Mouse (Mus musculus): ENCODE data around the gene Imp3.
"Not testable (repeated sequence)": the region's sequence is repeated elsewhere in the genome, so short reads cannot be mapped to it uniquely, and the experiment has no call there.

Imp3 gene

DNA sequence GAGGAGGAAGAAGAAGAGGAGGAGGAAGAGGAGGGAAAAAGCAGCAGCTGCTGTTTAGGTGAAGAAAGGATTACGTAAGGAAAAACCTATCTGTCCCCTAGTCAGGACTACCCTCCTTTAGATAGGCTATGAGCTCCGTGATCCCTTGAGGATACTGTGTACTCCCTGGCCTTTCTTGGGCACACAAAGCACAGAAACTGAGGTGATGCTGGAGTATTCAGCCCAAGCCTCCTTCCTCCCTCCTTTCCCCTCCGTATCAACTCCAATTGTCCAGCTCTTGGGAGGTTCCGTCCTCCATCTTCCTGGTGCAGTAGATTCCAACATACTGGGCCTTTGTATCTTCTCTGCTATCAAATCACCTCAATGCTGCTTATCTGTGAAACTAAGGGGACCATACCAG lies 14.5 kb upstream of the Imp3 start:
- DNase-seq (ENCODE audit: low spot score in 2 of 2) = no peak

DNA sequence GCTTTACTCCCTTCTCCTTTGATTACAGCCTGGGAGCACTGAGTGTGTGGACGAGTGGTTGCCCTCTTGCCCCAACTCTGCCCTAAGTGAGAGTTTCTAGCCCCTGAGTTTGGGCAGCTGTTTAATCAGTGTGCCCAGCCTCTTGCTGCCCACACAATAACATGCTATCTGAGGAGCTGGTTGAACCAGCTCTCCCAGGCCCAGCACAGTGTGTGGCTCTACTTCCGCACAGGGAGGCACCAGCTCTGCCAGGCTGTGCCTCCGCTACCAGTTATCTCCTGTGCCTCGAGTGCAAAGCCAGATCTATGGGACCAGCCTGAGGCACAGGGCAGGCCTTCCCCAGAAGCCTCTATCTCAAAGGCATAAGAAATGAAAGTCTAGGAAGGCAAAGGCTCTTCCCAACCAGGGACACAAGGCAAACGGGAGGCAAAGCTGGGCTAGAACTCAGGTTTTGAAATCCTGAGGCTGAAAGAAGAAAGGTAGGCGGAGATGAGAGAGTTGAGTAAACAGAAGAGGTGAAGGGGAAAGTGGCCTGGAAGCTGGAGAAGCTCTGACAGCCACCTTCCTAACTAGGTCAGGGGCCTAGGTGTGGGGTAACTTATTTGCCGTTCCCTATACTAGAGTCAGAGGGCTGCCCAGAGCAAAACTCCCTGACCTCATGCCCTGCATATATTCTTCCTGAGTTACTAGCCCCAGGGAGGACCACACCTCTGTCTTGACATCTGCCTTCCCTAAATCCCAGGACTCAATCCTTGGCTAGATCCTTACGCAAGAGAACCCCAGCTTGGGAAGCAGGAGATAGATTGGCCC lies 13.2 kb upstream of the Imp3 start:
- no peak for DNase-seq (ENCODE audit: low spot score in 2 of 2)

DNA sequence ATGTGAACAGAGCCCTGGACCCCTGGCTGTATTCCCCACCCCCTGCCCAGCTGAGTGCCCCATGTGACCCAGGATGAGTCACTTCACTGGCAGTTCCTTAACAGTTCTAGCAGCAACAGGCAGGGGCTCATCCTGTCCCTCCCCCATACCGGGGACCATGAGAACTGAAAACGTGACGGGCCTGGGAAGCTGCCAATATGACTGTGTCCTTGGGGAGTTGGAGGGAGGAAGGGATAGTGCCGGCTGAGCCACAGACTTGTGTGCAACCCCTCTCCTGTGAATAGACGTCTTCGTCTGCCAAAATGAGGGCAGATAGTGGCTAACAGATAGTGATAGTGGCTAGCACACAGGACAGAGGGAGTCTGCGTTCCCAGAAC lies 12.6 kb upstream of the Imp3 start:
- no peak for DNase-seq (ENCODE audit: low spot score in 2 of 2)

DNA sequence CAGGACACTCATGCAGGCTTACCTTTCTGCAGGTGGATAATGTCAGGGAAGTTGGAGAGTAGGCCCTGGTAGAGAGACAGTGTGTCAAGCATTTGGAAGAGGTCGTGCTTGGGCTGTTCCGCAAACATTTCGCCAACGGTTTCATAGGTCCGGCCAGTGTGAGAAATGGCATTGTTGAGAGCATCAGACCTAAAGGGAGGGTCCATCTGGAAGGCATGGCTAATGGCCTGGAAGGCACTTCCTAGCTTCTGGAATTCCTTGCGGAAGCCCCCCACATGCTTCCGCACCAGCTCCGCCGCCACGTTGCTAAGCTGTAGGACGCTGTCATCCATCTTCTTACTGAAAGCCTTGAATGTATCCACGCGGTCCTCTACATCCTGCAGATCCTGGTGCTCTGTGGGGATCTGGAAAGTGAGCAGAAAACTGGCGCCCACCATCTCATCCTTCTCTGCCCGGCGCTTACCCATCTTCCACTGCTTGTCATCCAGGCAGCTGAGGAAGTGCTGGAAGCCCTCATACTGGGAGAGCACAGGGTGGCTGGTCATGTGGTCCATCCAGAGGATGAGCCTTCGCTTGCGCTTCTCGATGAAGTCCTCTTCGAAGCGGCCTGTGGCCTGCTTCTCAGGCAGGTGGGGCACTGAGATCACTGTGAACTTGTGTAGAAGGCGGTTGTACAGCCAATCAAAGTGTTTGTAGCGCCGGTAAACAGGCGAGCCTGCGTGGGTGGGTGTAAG lies 11.8 kb upstream of the Imp3 start:
- DNase-seq (ENCODE audit: low spot score in 2 of 2) = no peak

DNA sequence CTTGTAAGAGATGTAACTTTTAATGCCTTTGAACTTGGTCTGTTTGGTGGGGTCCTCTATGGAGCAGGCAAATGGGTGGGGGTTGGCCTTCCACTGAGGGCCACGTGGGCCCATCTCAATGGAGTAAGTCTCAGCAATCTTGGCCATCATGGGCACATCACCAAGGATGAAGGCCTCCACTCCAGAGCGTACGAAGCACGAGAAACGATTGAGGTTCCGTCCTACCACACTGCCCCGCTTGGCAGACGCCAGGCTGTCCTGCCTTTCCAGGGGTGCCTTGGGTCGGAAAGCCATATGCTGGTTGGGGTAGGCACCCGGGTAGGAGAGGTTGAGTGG lies 11.3 kb upstream of the Imp3 start:
- DNase-seq (ENCODE audit: low spot score in 2 of 2) = no peak

DNA sequence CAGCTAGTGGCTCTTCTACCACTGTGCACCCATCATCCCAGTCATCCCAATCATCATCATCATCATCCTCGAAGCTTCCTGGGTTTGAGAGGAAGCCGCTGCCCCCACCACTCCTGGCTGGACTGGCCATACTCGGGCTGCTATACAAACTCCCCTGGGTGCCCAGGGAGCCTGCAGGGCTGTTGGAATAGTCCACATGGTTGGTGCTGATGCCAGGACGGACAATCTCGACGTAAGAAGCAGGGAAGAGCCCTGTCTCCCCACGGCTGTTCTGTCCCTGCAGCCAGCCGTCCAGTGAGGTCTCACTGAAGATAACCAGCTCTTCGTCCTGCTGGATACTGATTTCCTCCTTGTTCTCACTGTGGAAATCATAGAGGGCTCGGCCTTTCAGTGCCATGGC lies 10.9 kb upstream of the Imp3 start:
- no peak for DNase-seq (ENCODE audit: low spot score in 2 of 2)

DNA sequence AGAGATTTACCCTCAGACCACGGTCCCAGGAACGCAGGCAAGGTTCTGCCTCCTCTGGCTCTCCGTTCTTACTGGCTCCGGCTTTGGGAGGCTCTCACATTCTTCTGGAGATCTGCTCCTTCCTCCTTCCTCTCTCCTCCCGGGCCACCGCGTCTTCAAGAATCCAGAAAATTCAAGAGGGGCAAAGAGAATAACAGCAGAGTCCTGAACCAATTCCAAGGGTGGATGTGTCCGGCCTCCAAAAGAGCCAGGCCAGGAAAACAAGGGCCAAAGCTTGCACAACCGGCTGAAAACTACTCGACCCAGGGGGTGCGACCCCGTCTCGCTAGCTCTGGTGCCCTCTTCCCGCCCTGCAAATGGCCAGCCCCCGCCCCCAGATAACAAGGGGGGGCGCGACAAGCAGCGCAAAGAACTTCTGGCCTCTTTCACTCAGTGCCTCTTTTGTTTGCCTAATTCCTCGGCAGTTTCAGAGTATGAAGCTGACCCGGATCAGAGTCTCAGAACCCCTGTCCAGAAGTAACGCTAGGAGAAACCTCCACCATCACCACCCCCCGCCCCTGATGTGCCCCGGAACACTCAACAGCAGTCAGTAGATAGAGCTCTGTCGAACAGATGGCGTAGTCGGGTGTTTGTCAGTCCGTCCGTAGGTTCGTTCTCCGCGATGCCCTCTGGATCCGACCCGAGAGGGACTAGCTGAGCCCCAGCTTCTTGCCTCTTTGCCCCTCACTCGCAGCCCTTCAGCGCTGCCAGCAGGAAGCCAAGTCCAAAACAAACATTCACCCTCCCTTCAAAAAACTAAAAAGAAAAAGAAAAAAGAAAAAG lies 9.9 kb upstream of the Imp3 start:
- DNase-seq (ENCODE audit: low spot score in 2 of 2) = no peak

DNA sequence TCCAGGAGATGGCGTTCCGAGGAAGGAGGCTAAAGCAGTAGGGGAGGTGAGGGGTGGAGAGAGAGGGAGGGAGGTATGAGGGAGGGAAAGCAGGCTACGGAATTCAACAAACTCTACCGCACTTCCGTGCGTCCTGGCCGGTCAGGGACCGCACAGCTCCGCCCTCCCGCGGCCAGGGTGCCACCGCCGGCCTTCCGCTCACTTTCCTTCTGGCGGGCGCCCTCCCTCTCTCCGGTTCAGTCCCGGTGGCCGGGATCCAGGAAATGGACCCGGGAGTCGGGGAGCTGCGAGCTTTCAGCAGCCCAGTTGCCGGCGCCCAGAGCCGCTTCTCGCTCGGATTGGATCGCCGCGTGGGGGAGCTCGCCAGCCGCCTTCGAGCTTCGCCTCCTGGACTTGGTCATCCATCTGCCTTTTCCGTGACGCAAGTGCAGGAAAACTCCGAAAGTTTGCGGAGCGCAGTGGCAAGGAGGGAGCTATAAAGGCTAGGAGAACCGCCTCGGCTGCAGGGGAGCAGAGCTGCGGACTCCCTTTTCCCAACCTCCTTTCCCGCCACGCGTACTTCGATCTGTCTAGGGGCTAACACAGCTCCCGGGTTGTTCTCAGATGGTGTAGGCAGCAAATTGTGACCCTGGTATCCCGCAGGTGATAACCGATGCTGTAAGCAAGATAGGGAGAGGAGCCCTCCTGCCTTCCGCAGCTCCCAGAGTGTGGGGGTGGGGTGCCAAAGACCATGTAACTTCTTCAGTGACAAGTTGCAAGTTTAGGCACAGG lies 9.0 kb upstream of the Imp3 start, which contains the start of gene Snx33:
TSS of gene Snx33 (minus strand) at position 331 of the 771 bp plus-strand sequence.
- peak; percentile 62 to 83 for DNase-seq (ENCODE audit: low spot score in 2 of 2)

DNA sequence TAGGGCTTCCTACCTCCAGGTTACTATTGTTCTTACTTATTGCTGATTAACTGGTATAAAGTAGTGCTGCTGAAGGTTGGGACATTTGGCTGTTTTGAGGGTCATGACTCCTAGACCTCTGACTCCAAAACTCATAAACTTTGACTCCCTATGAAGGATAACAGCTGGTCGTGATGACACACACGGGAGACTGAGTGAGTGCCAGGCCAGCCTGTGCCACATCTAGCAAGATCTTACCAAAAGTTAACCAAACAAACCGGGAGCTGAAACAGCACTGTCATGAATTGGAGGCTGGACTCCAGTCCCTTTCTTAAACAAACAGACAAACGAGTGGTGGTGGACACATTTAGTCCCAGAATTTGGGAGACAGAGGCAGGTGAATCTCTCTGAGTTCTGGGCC lies 7.8 kb upstream of the Imp3 start:
- no peak for DNase-seq (ENCODE audit: low spot score in 2 of 2)

DNA sequence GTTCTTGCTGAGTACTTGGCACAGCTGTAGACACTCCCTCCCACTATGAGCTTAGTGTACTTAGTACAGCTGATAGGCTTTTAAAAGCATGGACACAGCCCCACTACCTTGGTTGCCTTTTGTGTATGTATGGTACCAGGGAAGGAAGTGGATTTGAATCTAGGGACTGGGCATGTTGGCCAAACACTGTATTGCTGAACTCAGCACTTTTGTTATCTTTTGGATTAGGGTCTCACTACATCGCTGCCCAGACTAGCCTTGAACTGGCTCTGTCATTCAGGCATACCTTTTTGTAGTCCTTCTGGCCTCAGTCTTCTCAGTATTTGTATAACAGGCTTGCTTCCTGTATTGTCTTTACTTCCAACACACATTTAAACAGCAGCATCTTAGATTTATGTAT lies 6.7 kb upstream of the Imp3 start:
- no peak for DNase-seq (ENCODE audit: low spot score in 2 of 2)

DNA sequence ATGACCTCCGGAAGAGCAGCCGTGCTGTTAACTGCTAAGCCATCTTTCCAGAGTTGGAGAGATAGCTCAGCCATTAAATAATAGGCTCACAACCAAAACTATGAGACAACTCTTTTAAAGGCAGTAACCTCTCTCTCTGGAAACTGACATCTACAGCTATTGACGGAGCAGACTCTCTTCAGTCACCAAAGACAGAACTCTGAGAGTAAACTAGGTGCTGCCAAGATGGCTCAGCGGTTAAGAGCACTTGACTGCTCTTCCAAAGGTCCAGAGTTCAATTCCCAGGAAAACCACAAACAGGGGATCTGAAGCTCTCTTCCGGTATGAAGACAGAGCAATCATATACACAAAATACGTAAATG lies 433 bp upstream of the Imp3 start:
- no peak for DNase-seq (ENCODE audit: low spot score in 2 of 2)

DNA sequence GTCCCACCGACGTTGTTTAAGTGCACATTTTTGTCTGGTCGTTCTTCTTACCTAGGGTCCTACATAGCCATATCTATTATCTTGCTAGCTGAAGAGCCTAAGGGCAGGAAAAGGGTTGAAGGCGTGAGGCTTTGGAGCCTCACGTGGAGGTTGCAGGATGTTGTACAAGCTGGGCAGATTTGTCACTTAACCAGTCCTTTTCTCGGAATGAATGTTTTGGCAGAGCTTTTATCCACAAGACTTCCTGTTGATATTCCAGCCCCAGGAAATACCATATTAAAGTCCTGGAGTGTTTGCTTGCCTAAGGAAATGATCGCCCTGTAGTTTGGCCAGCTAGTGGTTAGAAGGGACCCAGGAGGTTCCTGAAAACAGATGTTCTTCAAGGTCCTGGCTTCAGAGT lies 1.1 kb downstream of the Imp3 start:
- no peak for DNase-seq (ENCODE audit: low spot score in 2 of 2)

DNA sequence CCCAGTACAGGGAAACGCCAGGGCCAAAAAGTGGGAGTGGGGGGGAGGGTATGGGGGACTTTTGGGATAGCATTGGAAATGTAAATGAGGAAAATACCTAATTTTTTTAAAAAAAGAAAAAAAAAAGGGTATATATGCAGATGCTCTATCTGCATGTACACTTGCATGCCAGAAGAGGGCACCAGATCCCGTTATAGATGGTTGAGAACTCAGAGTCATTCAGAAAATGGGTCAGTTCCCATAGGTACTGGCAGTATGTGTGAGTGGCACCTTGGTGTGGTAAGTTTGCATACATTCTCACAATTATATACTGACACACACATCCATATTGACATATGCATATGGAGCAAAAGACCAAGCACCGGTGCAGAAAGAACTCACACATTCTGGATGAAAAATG lies 10.2 kb downstream of the Imp3 start:
- not testable (repeated sequence) for DNase-seq (ENCODE audit: low spot score in 2 of 2)

DNA sequence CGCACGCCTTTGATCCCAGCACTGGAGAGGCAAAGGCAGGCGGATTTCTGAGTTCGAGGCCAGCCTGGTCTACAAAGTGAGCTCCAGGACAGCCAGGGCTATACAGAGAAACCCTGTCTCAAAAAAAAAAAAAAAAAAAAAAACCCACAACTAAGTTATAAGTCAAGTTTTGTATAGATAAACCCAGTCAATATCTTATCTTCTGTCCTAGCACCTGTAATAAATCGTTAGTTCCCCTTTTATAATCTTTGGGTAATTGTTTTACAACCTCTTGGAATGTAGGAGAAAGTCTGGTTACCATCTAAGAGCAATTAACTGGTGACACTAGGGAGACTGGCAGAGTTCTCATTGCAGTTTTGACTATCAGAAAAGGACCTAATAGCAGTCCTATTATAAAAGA lies 11.4 kb downstream of the Imp3 start:
- not testable (repeated sequence) for DNase-seq (ENCODE audit: low spot score in 2 of 2)

DNA sequence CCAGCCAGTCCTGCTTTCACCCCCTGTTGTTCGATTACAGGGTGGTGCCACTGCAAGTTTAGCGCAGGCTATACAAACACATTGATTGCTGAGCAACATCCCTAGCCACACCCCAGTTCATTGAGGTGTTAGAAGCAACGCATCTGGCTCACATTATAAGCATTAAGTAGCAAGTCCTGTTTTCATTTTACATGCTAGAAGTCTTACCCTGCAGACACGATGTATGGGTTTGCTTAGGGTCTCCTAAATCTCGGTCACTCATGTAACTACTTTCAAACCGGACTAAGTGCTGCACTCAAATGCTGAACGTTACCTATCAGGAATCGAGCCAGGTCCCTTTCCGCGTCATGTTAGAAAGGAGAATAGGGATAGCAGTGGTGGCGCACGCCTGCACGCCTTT lies 12.5 kb downstream of the Imp3 start:
- DNase-seq (ENCODE audit: low spot score in 2 of 2) = no peak

DNA sequence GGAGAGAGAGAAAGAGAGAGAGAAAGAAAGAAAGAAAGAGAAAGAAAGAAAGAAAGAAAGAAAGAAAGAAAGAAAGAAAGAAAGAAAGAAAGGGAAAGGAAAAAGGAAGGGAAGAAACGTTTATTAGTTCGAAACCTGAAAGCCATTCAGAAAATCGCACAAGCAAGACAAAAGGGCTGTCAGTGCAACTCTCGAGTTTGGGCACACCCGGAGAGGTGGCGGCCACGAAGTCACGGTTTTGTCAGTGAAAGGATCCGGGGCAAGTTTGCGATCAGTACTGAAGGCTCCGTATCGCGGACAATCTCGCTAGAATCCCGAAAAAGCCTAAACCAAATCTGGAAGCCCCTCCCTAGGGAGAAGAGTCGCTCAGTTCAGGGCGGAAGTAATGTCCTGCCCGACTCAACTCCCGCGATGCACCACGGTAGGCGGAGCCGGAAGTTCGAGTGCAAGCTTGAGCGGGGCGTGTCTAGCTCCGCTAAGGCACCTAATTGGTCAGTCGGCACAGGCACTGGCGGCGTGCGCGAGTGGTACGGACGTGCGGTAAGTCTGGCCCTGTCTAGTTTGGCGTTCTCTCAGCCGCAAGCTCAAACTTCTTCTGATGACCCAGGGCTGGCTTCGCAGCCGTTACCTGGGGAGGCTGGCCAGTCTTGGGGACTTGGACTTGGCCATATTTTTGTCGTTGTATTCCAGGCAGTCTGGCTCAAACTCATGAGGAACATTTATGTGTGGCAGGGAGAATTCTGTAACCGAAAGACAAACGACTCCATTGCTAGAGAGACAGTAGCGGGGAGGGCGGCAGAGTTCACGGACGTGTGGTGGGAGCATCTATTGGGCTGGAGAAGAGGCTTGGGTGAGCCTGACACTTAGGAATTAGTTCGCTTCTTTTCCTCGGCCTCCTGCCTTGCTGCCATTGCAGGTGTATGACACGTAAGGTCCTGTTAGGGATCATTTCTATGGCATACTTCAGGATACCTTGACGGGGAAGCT lies 13.4 kb downstream of the Imp3 start, which contains the start of gene Snupn:
TSS of gene Snupn (plus strand) at position 465 of the 987 bp plus-strand sequence.
- DNase-seq (ENCODE audit: low spot score in 2 of 2) = peak; percentile 93 to 95

DNA sequence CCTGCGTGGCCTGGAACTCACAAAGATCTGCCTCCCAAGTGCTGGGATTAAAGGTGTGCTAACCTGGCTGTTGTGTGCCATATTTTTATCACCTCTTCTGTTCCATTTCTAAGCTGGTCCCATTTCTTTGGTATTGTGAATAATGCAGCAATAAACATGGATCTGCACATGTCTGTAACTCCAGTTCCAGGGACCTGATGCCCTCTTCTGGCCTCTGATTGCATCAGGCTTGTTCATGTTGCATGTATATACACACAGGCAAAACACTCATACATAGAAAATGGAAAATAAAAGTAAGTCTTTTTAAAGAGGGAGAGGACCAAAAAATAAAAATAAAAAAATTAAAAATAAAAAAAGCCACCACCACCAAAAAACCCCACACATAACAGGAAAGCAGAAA lies 16.3 kb downstream of the Imp3 start:
- no peak for DNase-seq (ENCODE audit: low spot score in 2 of 2)

DNA sequence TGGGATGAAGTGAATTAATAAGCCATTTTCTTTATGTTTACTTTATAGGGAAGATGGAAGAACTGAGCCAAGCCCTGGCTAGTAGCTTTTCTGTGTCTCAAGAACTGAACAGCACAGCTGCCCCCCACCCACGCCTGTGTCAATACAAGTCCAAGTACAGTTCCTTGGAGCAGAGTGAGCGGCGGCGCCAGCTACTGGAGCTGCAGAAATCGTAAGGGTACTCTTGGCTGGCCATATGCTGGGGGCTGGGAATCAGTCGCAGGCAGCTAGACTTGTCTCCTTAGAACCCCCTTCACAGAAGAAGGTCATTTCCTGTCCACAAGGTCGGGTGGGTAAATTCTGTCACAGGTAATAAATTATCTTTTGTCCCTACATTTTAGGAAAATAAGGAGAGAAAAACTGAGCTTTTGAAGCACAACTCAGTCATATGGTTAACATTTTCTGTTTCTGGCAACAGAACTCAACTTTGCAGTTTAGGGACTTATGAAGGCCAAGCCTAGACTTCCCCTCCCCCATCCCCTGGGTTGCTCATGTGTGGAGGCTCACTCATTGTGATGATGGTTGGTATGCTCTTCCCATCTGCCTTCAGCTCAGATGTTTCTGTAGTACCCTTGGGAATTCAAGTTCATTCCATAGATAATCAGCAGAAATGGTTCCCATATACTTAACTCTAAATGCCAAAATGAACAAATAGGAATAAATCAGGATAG lies 19.8 kb downstream of the Imp3 start:
- DNase-seq (ENCODE audit: low spot score in 2 of 2) = no peak

DNA sequence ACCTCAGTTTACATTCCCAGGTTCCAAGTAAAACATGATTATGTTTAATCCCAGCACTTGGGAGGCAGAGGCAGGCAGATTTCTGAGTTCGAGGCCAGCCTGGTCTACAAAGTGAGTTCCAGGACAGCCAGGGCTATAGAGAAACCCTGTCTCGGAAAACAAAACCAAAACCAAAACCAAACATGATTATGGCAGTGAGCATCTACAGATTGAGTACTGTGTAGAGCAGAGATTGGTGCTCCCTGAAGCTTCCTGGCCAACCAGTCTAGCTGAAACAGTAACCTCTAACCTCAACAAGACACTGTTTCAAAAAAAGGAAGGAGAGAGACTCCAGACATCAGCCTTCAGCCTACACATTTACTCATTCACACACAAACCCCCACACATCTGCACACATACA lies 21.4 kb downstream of the Imp3 start:
- no peak for DNase-seq (ENCODE audit: low spot score in 2 of 2)

DNA sequence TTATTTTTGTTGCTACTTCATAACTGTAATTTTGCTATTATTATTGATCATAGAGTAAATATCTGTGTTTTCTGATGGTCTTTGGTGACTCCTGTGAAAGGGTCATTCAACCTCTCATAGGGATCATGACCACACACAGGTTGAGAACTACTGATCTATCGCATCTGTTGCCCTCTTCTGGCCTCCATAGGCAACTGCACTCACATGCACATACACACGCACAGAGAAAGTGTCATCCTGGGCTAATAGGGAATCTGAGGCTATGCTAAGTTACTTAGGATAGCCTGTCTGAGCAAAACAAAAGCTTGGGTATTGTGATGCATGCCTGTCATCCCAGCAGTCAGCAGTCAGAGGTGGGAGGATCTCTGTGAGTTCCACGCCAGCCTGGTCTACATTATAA lies 24.3 kb downstream of the Imp3 start:
- no peak for DNase-seq (ENCODE audit: low spot score in 2 of 2)

All from frontal cortex, postnatal 14 days (tissue).